Mouse (Mus musculus): ENCODE measurements around the gene Ndufb8. TPM values are rescaled to one million over a fixed set of nuclear protein-coding genes. Genes with fewer than 3 reads are reported as not detected.

Ndufb8 gene
- polyA plus RNA-seq, 1 experiment from 2014 or later = 838 TPM

DNA sequence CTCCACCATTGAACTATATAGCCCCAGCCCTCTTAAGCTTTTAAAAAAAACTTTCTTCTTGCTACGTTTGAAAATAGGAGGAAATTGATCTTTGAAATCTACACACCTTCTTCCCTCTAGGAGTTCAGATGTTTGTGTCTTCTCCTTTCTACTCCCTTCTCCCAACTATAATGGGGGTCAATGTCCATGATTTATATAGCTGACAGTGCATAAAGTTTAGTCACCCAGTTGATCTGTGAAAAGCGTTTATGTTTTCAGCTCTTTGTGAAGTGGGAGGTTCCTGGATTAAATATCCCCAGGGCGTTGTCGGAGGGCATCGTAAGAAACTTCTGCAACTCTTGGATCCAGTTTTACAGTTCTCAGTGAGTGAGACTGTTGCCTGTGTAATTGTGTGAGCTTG, 55.0 kb downstream of the Ndufb8 start:
- Histone ChIP-seq H3K27me3 (replicated peaks; ENCODE audit: control insufficient read depth, insufficient read depth, low read length) (peaks cover 38% of the 10 kb centered on the region), H3K4me2 (ENCODE audit: low read length) (no peak overlapping the region), H3K36me3 (ENCODE audit: control insufficient read depth, insufficient read depth, low read length) (no peaks in the 10 kb centered on the region), H3K9me3 (ENCODE audit: control insufficient read depth, low read length) (no peaks in the 10 kb centered on the region), H3K9ac (ENCODE audit: low read depth, low read length) (no peak overlapping the region), H3K27ac (ENCODE audit: low read depth, low read length) (no peak overlapping the region), H3K4me3 (ENCODE audit: low read length) (no peak overlapping the region), H3K4me1 (ENCODE audit: control insufficient read depth, insufficient read depth, low read depth, low read length) (no peaks in the 10 kb centered on the region)
- ATAC-seq = no peak
- 39% methylated on average over 5 of the region's 5 CpGs for WGBS

DNA sequence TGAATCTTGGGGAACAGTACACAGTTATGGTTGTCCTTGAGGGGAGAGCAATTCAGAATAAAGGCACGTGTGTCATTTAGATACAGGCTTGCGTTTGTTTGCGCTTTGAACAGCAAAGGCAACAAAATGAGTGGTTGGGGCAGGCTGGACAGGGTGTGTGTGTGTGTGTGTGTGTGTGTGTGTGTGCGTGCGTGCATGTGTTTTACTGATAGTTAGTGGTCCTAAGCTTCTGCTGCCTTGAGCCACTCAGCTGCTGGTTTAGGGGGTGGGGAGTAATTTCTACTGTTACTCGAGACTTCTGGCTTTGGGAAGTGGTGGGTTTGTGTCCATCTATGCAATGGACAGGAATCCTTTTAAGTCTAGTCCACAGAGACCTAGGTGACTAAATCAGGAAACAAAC, 56.3 kb downstream of the Ndufb8 start:
- Histone ChIP-seq H3K4me1 (ENCODE audit: control insufficient read depth, insufficient read depth, low read depth, low read length) (no peaks in the 10 kb centered on the region), H3K36me3 (ENCODE audit: control insufficient read depth, insufficient read depth, low read length) (no peaks in the 10 kb centered on the region), H3K27me3 (replicated peaks; ENCODE audit: control insufficient read depth, insufficient read depth, low read length) (peaks cover 36% of the 10 kb centered on the region), H3K27ac (ENCODE audit: low read depth, low read length) (no peak overlapping the region), H3K4me2 (ENCODE audit: low read length) (no peak overlapping the region), H3K9me3 (ENCODE audit: control insufficient read depth, low read length) (no peaks in the 10 kb centered on the region), H3K9ac (ENCODE audit: low read depth, low read length) (no peak overlapping the region), H3K4me3 (ENCODE audit: low read length) (no peak overlapping the region)
- WGBS = 62% methylated on average over 6 of the region's 6 CpGs
- no peak for ATAC-seq

Other genes with a start within 250 kb of the Ndufb8 start
- 0.16 and 0.21 TPM in 2 replicates for gene Scd4, start 222.3 kb downstream of the Ndufb8 start, polyA plus RNA-seq (2015; fragmentation: Nextera tagmentation; extraction: Ambion mirVana)
- gene Scd1, start 147.6 kb downstream of the Ndufb8 start, polyA plus RNA-seq (2015; fragmentation: Nextera tagmentation; extraction: Ambion mirVana) = 7.9 and 9.3 TPM in 2 replicates
- gene Wnt8b, start 62.0 kb downstream of the Ndufb8 start, polyA plus RNA-seq (2015; fragmentation: Nextera tagmentation; extraction: Ambion mirVana) = 0.12 and 0.19 TPM in 2 replicates
- 0.18 and 0.47 TPM in 2 replicates for gene Sec31b, start 9.6 kb downstream of the Ndufb8 start, polyA plus RNA-seq (2015; fragmentation: Nextera tagmentation; extraction: Ambion mirVana)
- gene Gm20538, start 2.6 kb downstream of the Ndufb8 start, polyA plus RNA-seq (2015; fragmentation: Nextera tagmentation; extraction: Ambion mirVana) = not detected in 2 replicates
- 21.9 and 25.1 TPM in 2 replicates for gene Hif1an, start 7.4 kb upstream of the Ndufb8 start, polyA plus RNA-seq (2015; fragmentation: Nextera tagmentation; extraction: Ambion mirVana)
- gene Pax2, start 200.6 kb upstream of the Ndufb8 start, polyA plus RNA-seq (2015; fragmentation: Nextera tagmentation; extraction: Ambion mirVana) = 11.9 and 12.1 TPM in 2 replicates